Comparison of ENCODE assay signal across 8 mouse cellular contexts in the genomic region with DNA sequence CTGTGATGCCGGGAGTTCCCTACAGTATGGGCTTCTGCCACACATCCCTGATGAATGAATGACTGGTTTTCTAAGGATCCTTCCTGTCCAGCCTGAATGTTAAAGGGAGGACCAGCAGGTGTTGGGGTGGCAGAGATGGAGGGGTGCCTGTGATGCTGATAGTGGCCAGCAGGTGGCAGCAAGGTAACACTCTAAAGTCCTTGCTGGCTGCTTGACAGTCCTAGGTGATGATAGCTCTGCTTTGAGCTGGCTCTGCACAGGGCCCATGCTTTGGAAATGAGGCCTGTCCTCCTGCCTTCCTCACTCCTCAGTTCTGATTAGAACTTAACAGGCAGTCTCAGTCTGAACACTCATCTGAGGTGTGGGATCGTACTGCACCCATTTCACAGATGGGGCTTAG. TPM values are rescaled to one million over a fixed set of nuclear protein-coding genes. Genes with fewer than 3 reads are reported as not detected.
DNase-seq lines count a peak whose midpoint lies in the region; TF ChIP-seq lines count a peak whose summit lies in the region.

No protein-coding gene starts in this region.

- H3K27me3 ChIP-seq in kidney, adult 2 months (replicated peaks; ENCODE audit: control insufficient read depth, insufficient read depth, low read length) = no peaks in the 10 kb centered on the region
- H3K27me3 ChIP-seq in limb, embryonic 10.5 days (ENCODE audit: low read depth, poor library complexity, severe bottlenecking) = peaks cover 97% of the 10 kb centered on the region
- H3K27me3 ChIP-seq in splenic B cell, adult 2 months (ENCODE audit: control insufficient read depth, insufficient read depth, low read length, poor library complexity, severe bottlenecking) = 0 out of 2 replicates have a peak, but pooled peaks cover 2% of the 10 kb centered on the region

- H3K4me3 ChIP-seq in kidney, adult 2 months (ENCODE audit: insufficient read depth, low read depth, low read length) = no peak overlapping the region
- no peak overlapping the region for H3K4me3 ChIP-seq in limb, embryonic 10.5 days

- TF ChIP-seq CTCF in kidney, adult 2 months (conservative IDR thresholded peaks at IDR 0.05; ENCODE audit: insufficient read depth, insufficient read length, low read depth, low read length) = peak; percentile 99; the same call in 1 of the 2 replicates

- no peaks in the 10 kb centered on the region for H3K36me3 ChIP-seq in kidney, adult 2 months (ENCODE audit: control insufficient read depth, insufficient read depth, low read length)
- H3K36me3 ChIP-seq in limb, embryonic 10.5 days = no peaks in the 10 kb centered on the region
- H3K36me3 ChIP-seq in splenic B cell, adult 2 months (ENCODE audit: control insufficient read depth, insufficient read depth, low read length, poor library complexity, severe bottlenecking) = no peaks in the 10 kb centered on the region

- H3K27ac ChIP-seq in kidney, adult 2 months (ENCODE audit: insufficient read depth, low read depth, low read length) = no peak overlapping the region
- H3K27ac ChIP-seq in limb, embryonic 10.5 days = no peak overlapping the region

- intact Hi-C loops in gastrocnemius, postnatal 36 days (cut with DNase I) = loop anchor here (1.0 to 5.0 kb wide), 4 partner anchors 162 to 286 kb away; no protein-coding TSS in a partner anchor

- DNase-seq in A20 (ENCODE audit: low read depth, low spot score) = peak; percentile 79
- peak; percentile 56 for DNase-seq in adrenal gland, adult 8-10 months
- DNase-seq in embryo, embryonic 11 days = peak; percentile 79
- peak; percentile 58 to 70 for DNase-seq in gastrocnemius, postnatal 36 days
- DNase-seq in kidney, adult 2 months = peak; percentile 78
- DNase-seq in limb, embryonic 10.5 days (ENCODE audit: low spot score) = peak; percentile 91
- peak; percentile 87 for DNase-seq in neural tube, embryonic 10.5 days (ENCODE audit: extremely low spot score, low spot score)
- peak; percentile 88 for DNase-seq in splenic B cell, adult 2 months (ENCODE audit: low read depth, low spot score)

- H3K9me3 ChIP-seq in limb, embryonic 10.5 days (replicated peaks) = no peaks in the 10 kb centered on the region

- H3K4me1 ChIP-seq in kidney, adult 2 months (ENCODE audit: control insufficient read depth, insufficient read depth, low read length) = no peaks in the 10 kb centered on the region
- H3K4me1 ChIP-seq in limb, embryonic 10.5 days = peaks cover 44% of the 10 kb centered on the region

- TF ChIP-seq POLR2A in kidney, adult 2 months (IDR thresholded peaks at IDR 0.05; ENCODE audit: low read depth, low read length) = no peak

- 44% methylated on average over 2 of the region's 2 CpGs for WGBS in kidney, adult 2 months
- whole genome bisulfite sequencing in limb, embryonic 10.5 days = 38% methylated on average over 2 of the region's 2 CpGs

RNA-seq across cellular contexts. Expression of a gene that starts 15.6 kb away (rescaled TPM):
- total RNA-seq in adrenal gland, adult 8-10 months (2022) = not detected
- total RNA-seq in gastrocnemius, postnatal 36 days (2021) = not detected
- polyA plus RNA-seq in kidney, adult 2 months (2012; rRNA removed) = not detected in 2 replicates
- not detected in 2 replicates for polyA plus RNA-seq in limb, embryonic 10.5 days (2016; fragmentation: Nextera tagmentation; extraction: Ambion mirVana)

RNA-seq across cellular contexts. Expression of a gene that starts 19.5 kb away (rescaled TPM):
- 1 to 10 TPM; 2.3 to 4.9 (median 3.3) TPM for total RNA-seq in adrenal gland, adult 8-10 months (2022)
- total RNA-seq in gastrocnemius, postnatal 36 days (2021) = under 1 TPM; 0.48 to 0.76 TPM
- 6.1 and 11.2 TPM in 2 replicates for polyA plus RNA-seq in kidney, adult 2 months (2012; rRNA removed)
- polyA plus RNA-seq in limb, embryonic 10.5 days (2016; fragmentation: Nextera tagmentation; extraction: Ambion mirVana) = 10.5 and 11.5 TPM in 2 replicates

RNA-seq across cellular contexts. Expression of a gene that starts 40.3 kb away (rescaled TPM):
- 10 to 100 TPM; 28.0 to 45.1 (median 34.0) TPM for total RNA-seq in adrenal gland, adult 8-10 months (2022)
- 10 to 100 TPM; 10.3 to 11.7 TPM for total RNA-seq in gastrocnemius, postnatal 36 days (2021)
- 31.3 and 34.4 TPM in 2 replicates for polyA plus RNA-seq in kidney, adult 2 months (2012; rRNA removed)
- 92.9 and 105 TPM in 2 replicates for polyA plus RNA-seq in limb, embryonic 10.5 days (2016; fragmentation: Nextera tagmentation; extraction: Ambion mirVana)
